Mouse (Mus musculus): ENCODE data around the gene Golga2. TPM values are rescaled to one million over a fixed set of nuclear protein-coding genes. Genes with fewer than 3 reads are reported as not detected.
A peak's percentile ranks its signal among the peaks of the same experiment; 100 is the strongest.

The Golga2 gene
- 24.9 and 28.4 TPM in 2 replicates for polyA plus RNA-seq (2016; fragmentation: Nextera tagmentation; extraction: Ambion mirVana)

DNA sequence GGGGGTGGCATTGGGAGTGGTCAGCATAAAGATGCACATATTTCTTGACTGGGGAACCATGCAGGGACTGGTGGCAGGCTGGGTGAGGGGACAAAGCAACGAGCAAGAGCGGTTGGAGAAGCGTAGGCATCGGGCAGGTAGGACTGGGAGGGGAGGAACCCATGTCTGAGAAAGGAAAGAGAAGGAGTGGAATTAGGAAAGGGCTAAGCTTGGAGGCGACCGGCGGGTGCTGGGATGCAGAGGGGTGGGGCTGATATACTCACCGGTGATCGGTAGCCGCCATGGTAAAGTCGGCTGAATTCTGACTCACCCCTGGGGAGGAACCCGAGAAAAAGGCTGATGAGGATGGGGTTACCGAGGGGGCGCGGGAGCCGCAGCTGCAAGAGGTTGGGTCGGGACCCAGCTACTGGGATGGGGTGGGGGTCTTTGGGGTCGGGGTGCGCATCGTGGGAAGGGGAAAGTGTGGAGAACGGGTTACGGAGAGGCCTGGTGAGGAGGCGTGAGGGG lies at the start of gene Golga2:
Gene Golga2 (plus strand): TSS at position 51 of the 507 bp plus-strand sequence.
- Histone ChIP-seq H3K27me3 (no peaks in the 10 kb centered on the region), H3K4me3 (replicated peaks) (peak within 1 kb of the TSS; percentile 93), H3K36me3 (peaks cover 43% of the 10 kb centered on the region), H3K4me1 (replicated peaks) (peaks cover 14% of the 10 kb centered on the region), H3K9ac (replicated peaks) (peak within 1 kb of the TSS; percentile 93), H3K27ac (peak within 1 kb of the TSS; percentile 79), H3K4me2 (peak within 1 kb of the TSS; percentile 91), H3K9me3 (no peaks in the 10 kb centered on the region)
- under 1% methylated on average over 23 of the region's 23 CpGs for WGBS
- ATAC-seq (ENCODE audit: insufficient number of reproducible peaks, insufficient read depth, low FRiP score, low TSS enrichment, low read depth): peak; percentile 46

DNA sequence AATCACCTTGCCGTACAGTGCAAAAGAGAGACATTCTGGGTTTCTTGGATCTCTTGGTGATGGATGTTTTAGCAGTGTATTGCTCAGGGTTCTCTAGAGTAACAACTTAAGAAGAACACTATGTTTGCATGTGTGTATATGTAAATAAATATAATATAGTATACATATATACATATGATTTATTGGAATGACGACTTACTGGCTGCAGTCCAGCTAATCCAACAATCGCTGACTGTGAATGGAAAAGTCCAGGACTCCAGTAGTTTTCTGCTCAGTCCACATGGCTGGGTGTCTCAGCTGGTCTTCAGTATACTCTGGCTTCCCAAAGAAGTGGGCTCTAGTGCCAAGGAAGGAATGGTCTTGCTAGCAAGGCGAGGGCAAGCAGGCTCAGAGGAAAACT lies 49.6 kb upstream of the Golga2 start:
- H3K4me3 ChIP-seq (replicated peaks): peak overlapping the region; percentile 65
- H3K36me3 ChIP-seq: peaks cover 41% of the 10 kb centered on the region
- no peak for ATAC-seq (ENCODE audit: insufficient number of reproducible peaks, insufficient read depth, low FRiP score, low TSS enrichment, low read depth)
- no peak overlapping the region for H3K9ac ChIP-seq (replicated peaks)
- no peaks in the 10 kb centered on the region for H3K9me3 ChIP-seq
- H3K4me2 ChIP-seq: peak overlapping the region; percentile 79
- peaks cover 17% of the 10 kb centered on the region for H3K4me1 ChIP-seq (replicated peaks)
- H3K27me3 ChIP-seq: no peaks in the 10 kb centered on the region
- H3K27ac ChIP-seq: peak overlapping the region; percentile 37; the same call in 1 of the 2 replicates
- WGBS: 45% methylated on average over 4 of the region's 4 CpGs

DNA sequence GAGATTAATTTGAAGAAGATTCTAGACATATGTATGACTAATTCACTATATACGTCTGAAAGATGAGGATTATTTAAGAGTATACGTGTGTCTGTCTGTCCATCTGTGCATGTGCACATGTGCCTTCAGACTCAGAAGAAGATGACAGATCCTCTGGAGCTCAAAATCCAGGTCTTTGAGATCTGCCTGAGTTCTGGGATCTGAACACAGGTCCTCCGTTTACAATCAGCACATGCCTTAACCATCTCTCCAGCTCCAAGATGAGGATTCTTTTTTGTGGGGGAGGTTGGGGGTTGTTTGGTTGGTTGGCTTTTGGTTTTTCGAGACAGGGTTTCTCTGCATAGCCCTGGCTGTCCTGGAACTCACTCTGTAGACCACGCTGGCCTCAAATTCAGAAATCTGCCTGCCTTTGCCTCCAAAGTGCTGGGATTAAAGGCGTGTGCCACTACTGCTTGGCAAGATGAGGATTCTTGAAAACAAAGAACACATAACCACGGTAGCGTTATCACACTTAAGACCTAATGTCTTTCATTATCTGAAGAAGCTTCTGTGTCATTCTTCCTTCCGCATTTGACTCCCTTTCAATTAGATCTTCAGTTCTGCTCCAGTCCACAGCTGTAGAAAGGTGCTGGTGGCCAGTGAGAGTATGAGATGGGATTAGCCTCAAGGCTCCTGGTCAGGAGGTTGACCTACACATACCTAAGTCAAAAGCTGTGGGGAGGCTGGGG lies 48.3 kb upstream of the Golga2 start:
- Histone ChIP-seq H3K4me3 (replicated peaks) (no peak overlapping the region), H3K4me1 (replicated peaks) (peaks cover 17% of the 10 kb centered on the region), H3K9ac (replicated peaks) (no peak overlapping the region), H3K27ac (no peak overlapping the region), H3K27me3 (no peaks in the 10 kb centered on the region), H3K9me3 (no peaks in the 10 kb centered on the region), H3K36me3 (peaks cover 36% of the 10 kb centered on the region), H3K4me2 (no peak overlapping the region)
- WGBS: 92% methylated on average over 9 of the region's 9 CpGs
- no peak for ATAC-seq (ENCODE audit: insufficient number of reproducible peaks, insufficient read depth, low FRiP score, low TSS enrichment, low read depth)

DNA sequence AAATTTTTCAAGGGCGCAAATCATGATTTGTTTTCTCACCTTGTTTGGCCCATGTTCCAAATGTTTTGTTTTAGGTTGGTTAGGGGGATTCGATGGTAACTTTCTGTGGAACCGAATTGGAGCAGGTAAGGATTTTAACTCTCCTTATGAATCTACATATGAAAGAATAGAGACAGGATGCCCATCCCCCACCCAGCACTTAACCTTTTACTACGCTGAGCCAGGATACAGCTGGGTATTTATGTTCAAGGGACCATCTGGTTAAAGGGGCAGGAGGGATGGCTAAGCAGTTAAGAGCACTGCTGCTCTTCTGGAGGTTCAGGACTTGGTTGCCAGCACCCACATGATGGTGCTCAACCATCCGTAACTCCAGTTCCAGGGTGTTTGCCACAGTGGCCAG lies 46.6 kb upstream of the Golga2 start:
- Histone ChIP-seq H3K36me3 (peaks cover 40% of the 10 kb centered on the region), H3K4me3 (replicated peaks) (no peak overlapping the region), H3K4me1 (replicated peaks) (peaks cover 6% of the 10 kb centered on the region; the same call in 1 of the 2 replicates), H3K27ac (no peak overlapping the region), H3K9ac (replicated peaks) (no peak overlapping the region), H3K4me2 (no peak overlapping the region), H3K9me3 (no peaks in the 10 kb centered on the region), H3K27me3 (no peaks in the 10 kb centered on the region)
- no peak for ATAC-seq (ENCODE audit: insufficient number of reproducible peaks, insufficient read depth, low FRiP score, low TSS enrichment, low read depth)
- WGBS: 74% methylated on average over 5 of the region's 5 CpGs

DNA sequence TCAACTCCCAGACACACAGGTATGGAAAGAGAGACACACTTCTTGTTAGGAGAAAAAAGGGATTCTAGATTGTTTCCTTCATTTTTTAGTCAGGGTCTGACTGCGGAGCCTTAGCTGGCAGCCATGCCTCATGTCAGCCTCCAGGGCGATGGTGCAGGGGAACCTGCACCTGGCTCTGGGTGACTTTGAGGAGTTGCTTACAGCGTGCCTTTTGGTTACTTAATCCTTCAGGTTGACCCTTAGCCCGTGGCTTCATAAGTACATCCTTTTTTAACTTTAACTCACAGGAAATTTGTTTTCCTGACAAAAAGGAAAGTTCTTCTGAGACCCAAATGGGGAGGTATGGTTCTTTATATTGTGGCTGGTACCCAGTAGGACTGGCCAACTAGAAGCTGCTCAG lies 44.2 kb upstream of the Golga2 start:
- no peaks in the 10 kb centered on the region for H3K9me3 ChIP-seq
- no peak for ATAC-seq (ENCODE audit: insufficient number of reproducible peaks, insufficient read depth, low FRiP score, low TSS enrichment, low read depth)
- H3K27me3 ChIP-seq: no peaks in the 10 kb centered on the region
- no peak overlapping the region for H3K4me2 ChIP-seq
- no peak overlapping the region for H3K27ac ChIP-seq
- 82% methylated on average over 4 of the region's 4 CpGs for WGBS
- H3K4me3 ChIP-seq (replicated peaks): no peak overlapping the region
- no peaks in the 10 kb centered on the region for H3K4me1 ChIP-seq (replicated peaks)
- H3K36me3 ChIP-seq: peaks cover 64% of the 10 kb centered on the region
- H3K9ac ChIP-seq (replicated peaks): no peak overlapping the region

DNA sequence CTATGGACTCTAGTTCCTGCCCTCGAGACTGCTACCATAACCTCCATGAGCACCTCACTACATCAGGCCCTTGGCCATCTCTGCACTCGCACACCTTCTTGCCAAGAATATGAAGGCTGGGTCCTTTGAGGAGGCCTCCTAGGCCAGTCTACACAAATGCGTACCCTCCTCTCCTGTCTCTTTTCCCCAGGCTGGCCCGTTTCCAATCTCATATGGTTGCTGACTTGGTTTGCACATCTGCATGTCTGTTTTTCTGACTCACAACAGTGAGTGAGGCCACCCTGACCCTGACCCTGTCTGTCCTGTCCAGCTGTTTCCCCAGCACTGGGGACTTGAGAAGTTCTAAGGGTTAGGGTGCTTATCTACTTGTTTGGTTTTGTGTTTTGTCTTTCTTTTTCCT lies 40.4 kb upstream of the Golga2 start:
- no peak overlapping the region for H3K4me3 ChIP-seq (replicated peaks)
- no peaks in the 10 kb centered on the region for H3K27me3 ChIP-seq
- ATAC-seq (ENCODE audit: insufficient number of reproducible peaks, insufficient read depth, low FRiP score, low TSS enrichment, low read depth): no peak
- peaks cover 90% of the 10 kb centered on the region for H3K36me3 ChIP-seq
- H3K9ac ChIP-seq (replicated peaks): no peak overlapping the region
- no peaks in the 10 kb centered on the region for H3K9me3 ChIP-seq
- no peak overlapping the region for H3K4me2 ChIP-seq
- WGBS: 86% methylated on average over 4 of the region's 4 CpGs
- H3K27ac ChIP-seq: no peak overlapping the region
- H3K4me1 ChIP-seq (replicated peaks): no peaks in the 10 kb centered on the region

DNA sequence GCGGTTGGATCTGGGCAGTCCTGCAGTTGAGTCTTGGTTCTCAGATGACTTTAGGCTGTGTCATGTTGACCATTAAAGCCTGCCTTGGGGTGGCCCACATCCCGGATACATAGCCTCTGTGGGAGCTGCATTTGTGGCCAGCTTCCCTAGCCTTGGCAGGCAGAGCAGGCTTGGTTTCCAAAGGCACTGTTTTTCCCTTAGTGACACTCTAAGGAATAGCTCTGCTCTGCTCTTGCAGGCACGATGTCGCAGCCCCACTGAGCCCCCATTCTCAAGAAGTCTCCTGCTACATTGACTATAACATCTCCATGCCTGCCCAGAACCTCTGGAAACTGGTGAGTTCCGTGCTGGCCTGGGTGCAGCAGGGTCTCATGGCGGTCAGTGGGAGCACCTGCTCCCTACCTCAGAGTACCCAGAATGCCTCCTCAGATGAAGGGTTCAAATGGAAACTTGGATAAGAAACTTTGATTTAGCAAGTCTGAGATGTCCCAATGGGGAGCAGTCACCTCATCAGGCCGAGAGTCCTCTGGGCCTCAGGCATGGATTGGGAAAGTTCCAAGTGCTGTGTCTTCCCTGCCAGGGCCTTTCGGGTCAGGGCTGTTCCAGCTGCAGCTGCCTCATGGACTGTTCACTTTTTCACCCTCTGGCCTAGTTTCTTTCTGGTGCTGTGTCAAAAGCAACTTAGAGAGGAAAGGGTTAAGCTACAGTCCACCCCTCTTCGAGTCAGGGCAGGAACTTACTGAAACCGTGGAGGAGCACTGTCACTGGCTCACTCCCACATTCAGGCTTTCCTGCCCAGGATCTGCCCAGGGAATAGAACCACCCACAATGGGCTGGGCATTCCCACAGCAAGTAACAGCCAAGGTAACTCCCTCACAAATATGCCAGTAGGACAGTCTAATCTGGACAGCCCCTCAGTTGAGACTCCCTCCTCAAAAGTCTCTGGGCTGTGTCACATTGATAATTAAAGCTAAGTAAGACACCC lies 38.5 kb upstream of the Golga2 start:
- 78% methylated on average over 10 of the region's 10 CpGs for WGBS
- ATAC-seq (ENCODE audit: insufficient number of reproducible peaks, insufficient read depth, low FRiP score, low TSS enrichment, low read depth): no peak
- Histone ChIP-seq H3K4me3 (replicated peaks) (no peak overlapping the region), H3K9me3 (no peaks in the 10 kb centered on the region), H3K27me3 (no peaks in the 10 kb centered on the region), H3K27ac (no peak overlapping the region), H3K36me3 (peaks cover 98% of the 10 kb centered on the region), H3K4me1 (replicated peaks) (no peaks in the 10 kb centered on the region), H3K9ac (replicated peaks) (no peak overlapping the region), H3K4me2 (no peak overlapping the region)

DNA sequence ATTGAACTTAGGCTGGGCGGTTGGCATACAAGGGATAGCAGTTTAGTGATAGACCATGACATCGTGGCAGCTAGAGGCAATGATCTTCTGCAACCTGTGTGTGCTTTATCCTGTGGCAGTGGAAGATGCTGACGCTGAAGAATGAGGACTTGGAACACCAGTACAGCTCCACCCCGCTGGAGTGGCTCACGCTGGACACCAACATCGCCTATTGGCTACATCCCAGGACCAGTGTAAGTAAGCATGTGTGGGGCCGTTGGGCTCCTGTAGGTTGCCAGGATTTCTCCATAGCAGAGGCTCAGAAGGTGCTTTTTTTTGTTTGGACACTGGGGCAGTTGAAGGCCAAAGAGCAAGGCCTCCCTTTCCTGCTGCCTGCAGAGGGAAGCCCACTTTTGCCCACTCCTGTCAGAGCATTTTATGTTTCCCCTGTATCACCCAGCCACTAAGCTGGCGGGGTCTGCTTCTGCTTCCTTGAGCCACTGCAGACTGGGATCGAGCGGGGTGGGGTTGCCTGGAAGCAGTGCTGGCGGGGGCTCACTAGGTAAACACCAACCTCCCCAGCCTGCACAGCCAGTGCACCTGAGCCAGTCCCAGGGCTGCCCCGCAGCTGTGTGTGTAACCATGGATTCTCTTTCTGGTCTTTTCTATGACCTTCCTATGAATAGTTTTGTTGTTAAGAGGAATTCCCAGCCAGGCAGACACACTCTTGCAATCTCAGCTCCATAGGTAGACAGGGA lies 35.2 kb upstream of the Golga2 start:
- Histone ChIP-seq H3K27me3 (no peaks in the 10 kb centered on the region), H3K27ac (no peak overlapping the region), H3K4me1 (replicated peaks) (no peaks in the 10 kb centered on the region), H3K9ac (replicated peaks) (peak overlapping the region; percentile 23; the same call in 1 of the 2 replicates), H3K9me3 (no peaks in the 10 kb centered on the region), H3K36me3 (peaks cover 96% of the 10 kb centered on the region), H3K4me2 (no peak overlapping the region), H3K4me3 (replicated peaks) (no peak overlapping the region)
- ATAC-seq (ENCODE audit: insufficient number of reproducible peaks, insufficient read depth, low FRiP score, low TSS enrichment, low read depth): no peak
- 89% methylated on average over 12 of the region's 12 CpGs for WGBS

DNA sequence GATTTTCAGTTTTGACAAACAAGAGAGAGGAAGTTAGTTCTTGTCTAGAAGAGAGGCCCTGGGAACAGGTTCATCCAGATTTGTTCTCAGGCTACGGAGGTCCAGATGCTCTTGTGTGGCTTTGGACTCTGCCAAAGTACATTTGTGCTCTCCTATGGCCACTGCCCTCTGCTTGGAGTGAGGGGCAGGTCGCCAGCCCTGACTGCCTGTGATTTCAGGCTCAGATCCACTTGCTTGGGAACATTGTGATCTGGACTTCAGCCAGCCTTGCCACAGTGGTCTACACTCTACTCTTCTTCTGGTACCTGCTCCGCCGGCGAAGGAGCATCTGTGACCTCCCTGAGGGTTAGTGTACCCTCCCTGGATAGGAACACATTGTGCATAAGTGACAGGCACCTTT lies 34.5 kb upstream of the Golga2 start:
- Histone ChIP-seq H3K9ac (replicated peaks) (no peak overlapping the region), H3K36me3 (peaks cover 96% of the 10 kb centered on the region), H3K27ac (no peak overlapping the region), H3K4me3 (replicated peaks) (no peak overlapping the region), H3K4me2 (no peak overlapping the region), H3K4me1 (replicated peaks) (no peaks in the 10 kb centered on the region), H3K27me3 (no peaks in the 10 kb centered on the region), H3K9me3 (no peaks in the 10 kb centered on the region)
- no peak for ATAC-seq (ENCODE audit: insufficient number of reproducible peaks, insufficient read depth, low FRiP score, low TSS enrichment, low read depth)
- 92% methylated on average over 5 of the region's 5 CpGs for WGBS

DNA sequence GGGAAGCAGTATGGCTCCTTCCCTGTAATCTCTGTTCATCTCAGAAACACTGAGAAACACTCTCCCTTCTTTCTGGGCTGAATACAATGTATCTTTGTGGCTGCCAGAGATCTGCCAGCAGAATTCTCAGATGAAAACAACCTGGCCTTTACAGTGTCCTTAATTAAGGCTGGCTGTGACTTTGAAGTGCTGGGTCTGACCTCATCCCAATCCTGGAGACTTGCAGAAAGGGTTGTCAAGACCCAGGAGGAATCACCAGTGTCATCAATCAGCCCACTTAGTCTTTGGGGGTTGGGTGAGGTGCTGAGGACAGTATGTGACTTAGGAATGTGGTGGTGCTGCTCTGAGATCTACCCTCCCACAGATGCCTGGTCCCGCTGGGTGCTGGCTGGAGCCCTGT lies 33.8 kb upstream of the Golga2 start:
- H3K4me3 ChIP-seq (replicated peaks): no peak overlapping the region
- no peaks in the 10 kb centered on the region for H3K27me3 ChIP-seq
- no peaks in the 10 kb centered on the region for H3K9me3 ChIP-seq
- no peak overlapping the region for H3K4me2 ChIP-seq
- H3K36me3 ChIP-seq: peaks cover 96% of the 10 kb centered on the region
- H3K9ac ChIP-seq (replicated peaks): no peak overlapping the region
- no peaks in the 10 kb centered on the region for H3K4me1 ChIP-seq (replicated peaks)
- no peak overlapping the region for H3K27ac ChIP-seq
- 52% methylated on average over 1 of the region's 1 CpGs for WGBS
- ATAC-seq (ENCODE audit: insufficient number of reproducible peaks, insufficient read depth, low FRiP score, low TSS enrichment, low read depth): no peak

DNA sequence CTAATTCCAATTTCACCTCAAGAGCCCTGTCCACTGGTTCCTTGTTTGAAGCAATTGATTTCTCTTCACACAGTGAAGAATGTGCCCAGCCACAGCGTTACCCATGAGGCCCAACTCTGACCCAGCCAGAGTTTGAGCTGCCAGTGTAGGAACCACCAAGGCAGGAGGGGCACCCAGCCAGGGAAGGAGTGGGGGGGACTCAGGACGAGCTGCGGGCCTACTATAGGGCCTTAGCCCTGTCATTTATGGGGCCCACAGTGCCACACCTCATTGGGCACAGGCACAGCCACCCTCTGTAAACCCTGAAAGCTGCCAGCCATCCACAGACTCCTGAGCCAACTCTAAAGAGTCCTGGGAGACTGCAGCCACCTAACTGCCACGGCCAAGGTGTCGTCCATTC lies 32.6 kb upstream of the Golga2 start:
- Histone ChIP-seq H3K9me3 (no peaks in the 10 kb centered on the region), H3K9ac (replicated peaks) (no peak overlapping the region), H3K27me3 (no peaks in the 10 kb centered on the region), H3K4me1 (replicated peaks) (peaks cover 9% of the 10 kb centered on the region), H3K4me3 (replicated peaks) (no peak overlapping the region), H3K36me3 (peaks cover 87% of the 10 kb centered on the region), H3K4me2 (no peak overlapping the region), H3K27ac (no peak overlapping the region)
- no peak for ATAC-seq (ENCODE audit: insufficient number of reproducible peaks, insufficient read depth, low FRiP score, low TSS enrichment, low read depth)
- WGBS: 84% methylated on average over 5 of the region's 5 CpGs

All from limb, embryonic 12.5 days (tissue).